Mouse (Mus musculus): Measurements from ENCODE around the gene Tcf23. TPM values are rescaled to one million over a fixed set of nuclear protein-coding genes. Genes with fewer than 3 reads are reported as not detected.

Tcf23 gene
- polyA plus RNA-seq (2012; ENCODE audit: insufficient read depth, insufficient read length, missing spikeins) = not detected in 2 replicates

GRCm38 (mm10) chr5:30968416-30968815 lies at the start of gene Tcf23:
Gene Tcf23 (plus strand): TSS chr5:30968662.
- Histone ChIP-seq H3K27ac (replicated peaks; ENCODE audit: low read depth, low read length) (no peak within 1 kb of the TSS), H3K4me3 (ENCODE audit: insufficient read depth, low read depth, low read length) (no peak within 1 kb of the TSS), H3K4me1 (ENCODE audit: control insufficient read depth, insufficient read depth, insufficient read length, low read length) (peaks cover 6% of the 10 kb centered on the region; the same call in 1 of the 2 replicates)

GRCm38 (mm10) chr5:30918691-30919090 lies 49.8 kb upstream of the Tcf23 start:
- Histone ChIP-seq H3K4me3 (ENCODE audit: insufficient read depth, low read depth, low read length) (no peak overlapping the region), H3K4me1 (ENCODE audit: control insufficient read depth, insufficient read depth, insufficient read length, low read length) (peaks cover 26% of the 10 kb centered on the region), H3K27ac (replicated peaks; ENCODE audit: low read depth, low read length) (no peak overlapping the region)

GRCm38 (mm10) chr5:30919831-30920614 lies 48.4 kb upstream of the Tcf23 start:
- H3K4me3 ChIP-seq (ENCODE audit: insufficient read depth, low read depth, low read length) = no peak overlapping the region
- H3K27ac ChIP-seq (replicated peaks; ENCODE audit: low read depth, low read length) = no peak overlapping the region
- H3K4me1 ChIP-seq (ENCODE audit: control insufficient read depth, insufficient read depth, insufficient read length, low read length) = peaks cover 15% of the 10 kb centered on the region

- peaks cover 9% of the 10 kb centered on the region for H3K4me1 ChIP-seq (ENCODE audit: control insufficient read depth, insufficient read depth, insufficient read length, low read length)
- no peak overlapping the region for H3K4me3 ChIP-seq (ENCODE audit: insufficient read depth, low read depth, low read length)
- H3K27ac ChIP-seq (replicated peaks; ENCODE audit: low read depth, low read length) = no peak overlapping the region
Observed at GRCm38 (mm10) chr5:30920621-30921020, 47.8 kb upstream of the Tcf23 start.

- peaks cover 9% of the 10 kb centered on the region for H3K4me1 ChIP-seq (ENCODE audit: control insufficient read depth, insufficient read depth, insufficient read length, low read length)
- peak within 1 kb of the TSS; percentile 35 for H3K27ac ChIP-seq (replicated peaks; ENCODE audit: low read depth, low read length)
- H3K4me3 ChIP-seq (ENCODE audit: insufficient read depth, low read depth, low read length) = peak within 1 kb of the TSS; percentile 75
Observed at GRCm38 (mm10) chr5:30921256-30922033, 47.0 kb upstream of the Tcf23 start, which contains the start of gene Khk. Gene Khk (plus strand): TSS chr5:30921431.

- Histone ChIP-seq H3K27ac (replicated peaks; ENCODE audit: low read depth, low read length) (no peak overlapping the region), H3K4me3 (ENCODE audit: insufficient read depth, low read depth, low read length) (peak overlapping the region; percentile 75; the same call in 1 of the 2 replicates), H3K4me1 (ENCODE audit: control insufficient read depth, insufficient read depth, insufficient read length, low read length) (peaks cover 7% of the 10 kb centered on the region)
Observed at GRCm38 (mm10) chr5:30922581-30923041, 45.9 kb upstream of the Tcf23 start.

GRCm38 (mm10) chr5:30923119-30923518 lies 45.3 kb upstream of the Tcf23 start:
- Histone ChIP-seq H3K27ac (replicated peaks; ENCODE audit: low read depth, low read length) (no peak overlapping the region), H3K4me3 (ENCODE audit: insufficient read depth, low read depth, low read length) (no peak overlapping the region), H3K4me1 (ENCODE audit: control insufficient read depth, insufficient read depth, insufficient read length, low read length) (peaks cover 7% of the 10 kb centered on the region; the same call in 1 of the 2 replicates)

GRCm38 (mm10) chr5:30924614-30925013 lies 43.8 kb upstream of the Tcf23 start:
- H3K4me1 ChIP-seq (ENCODE audit: control insufficient read depth, insufficient read depth, insufficient read length, low read length) = peaks cover 7% of the 10 kb centered on the region; the same call in 1 of the 2 replicates
- H3K27ac ChIP-seq (replicated peaks; ENCODE audit: low read depth, low read length) = no peak overlapping the region
- no peak overlapping the region for H3K4me3 ChIP-seq (ENCODE audit: insufficient read depth, low read depth, low read length)

GRCm38 (mm10) chr5:30925217-30925616 lies 43.2 kb upstream of the Tcf23 start:
- peaks cover 7% of the 10 kb centered on the region; the same call in 1 of the 2 replicates for H3K4me1 ChIP-seq (ENCODE audit: control insufficient read depth, insufficient read depth, insufficient read length, low read length)
- no peak overlapping the region for H3K4me3 ChIP-seq (ENCODE audit: insufficient read depth, low read depth, low read length)
- H3K27ac ChIP-seq (replicated peaks; ENCODE audit: low read depth, low read length) = no peak overlapping the region

GRCm38 (mm10) chr5:30926073-30926472 lies 42.4 kb upstream of the Tcf23 start:
- Histone ChIP-seq H3K4me1 (ENCODE audit: control insufficient read depth, insufficient read depth, insufficient read length, low read length) (peaks cover 7% of the 10 kb centered on the region; the same call in 1 of the 2 replicates), H3K27ac (replicated peaks; ENCODE audit: low read depth, low read length) (no peak overlapping the region), H3K4me3 (ENCODE audit: insufficient read depth, low read depth, low read length) (no peak overlapping the region)

GRCm38 (mm10) chr5:30927945-30928529 lies 40.4 kb upstream of the Tcf23 start:
- Histone ChIP-seq H3K4me1 (ENCODE audit: control insufficient read depth, insufficient read depth, insufficient read length, low read length) (no peaks in the 10 kb centered on the region), H3K4me3 (ENCODE audit: insufficient read depth, low read depth, low read length) (no peak overlapping the region), H3K27ac (replicated peaks; ENCODE audit: low read depth, low read length) (no peak overlapping the region)

- Histone ChIP-seq H3K27ac (replicated peaks; ENCODE audit: low read depth, low read length) (no peak overlapping the region), H3K4me3 (ENCODE audit: insufficient read depth, low read depth, low read length) (no peak overlapping the region), H3K4me1 (ENCODE audit: control insufficient read depth, insufficient read depth, insufficient read length, low read length) (no peaks in the 10 kb centered on the region)
Observed at GRCm38 (mm10) chr5:30930121-30930520, 38.3 kb upstream of the Tcf23 start.

GRCm38 (mm10) chr5:30930846-30931245 lies 37.6 kb upstream of the Tcf23 start:
- no peaks in the 10 kb centered on the region for H3K4me1 ChIP-seq (ENCODE audit: control insufficient read depth, insufficient read depth, insufficient read length, low read length)
- H3K27ac ChIP-seq (replicated peaks; ENCODE audit: low read depth, low read length) = no peak overlapping the region
- H3K4me3 ChIP-seq (ENCODE audit: insufficient read depth, low read depth, low read length) = no peak overlapping the region

GRCm38 (mm10) chr5:30931378-30931777 lies 37.1 kb upstream of the Tcf23 start:
- no peak overlapping the region for H3K4me3 ChIP-seq (ENCODE audit: insufficient read depth, low read depth, low read length)
- no peak overlapping the region for H3K27ac ChIP-seq (replicated peaks; ENCODE audit: low read depth, low read length)
- no peaks in the 10 kb centered on the region for H3K4me1 ChIP-seq (ENCODE audit: control insufficient read depth, insufficient read depth, insufficient read length, low read length)

- no peak overlapping the region for H3K27ac ChIP-seq (replicated peaks; ENCODE audit: low read depth, low read length)
- no peak overlapping the region for H3K4me3 ChIP-seq (ENCODE audit: insufficient read depth, low read depth, low read length)
- H3K4me1 ChIP-seq (ENCODE audit: control insufficient read depth, insufficient read depth, insufficient read length, low read length) = no peaks in the 10 kb centered on the region
Observed at GRCm38 (mm10) chr5:30933705-30934104, 34.8 kb upstream of the Tcf23 start.
